Mouse (Mus musculus): Measurements from ENCODE around the gene Gm28539. TPM values are rescaled to one million over a fixed set of nuclear protein-coding genes. Genes with fewer than 3 reads are reported as not detected.
A peak's percentile ranks its signal among the peaks of the same experiment; 100 is the strongest.

Gene Gm28539
- total and polyA plus RNA-seq, 3 experiments = not detected

GRCm38 (mm10) chr16:18876442-18877308 lies 40.3 kb downstream of the Gm28539 start, which contains the start of the genes Mrpl40 and Hira:
Gene Mrpl40 (minus strand): TSS chr16:18876862.
Gene Hira (plus strand): TSS chr16:18877037.
- TF ChIP-seq GATA1 (IDR thresholded peaks at IDR 0.05; ENCODE audit: borderline replicate concordance, low read length) = no peak
- no peak for TF ChIP-seq CTCF (IDR thresholded peaks at IDR 0.05; ENCODE audit: low read depth, low read length)
- TF ChIP-seq POLR2AphosphoS5 (IDR thresholded peaks at IDR 0.05; ENCODE audit: insufficient replicate concordance, low read depth, low read length) = no peak
- no peak for TF ChIP-seq TAL1 (conservative IDR thresholded peaks at IDR 0.05; ENCODE audit: low read depth, low read length)
- TF ChIP-seq GATA2 (IDR thresholded peaks at IDR 0.05; ENCODE audit: borderline replicate concordance, low read depth, low read length) = no peak
- H3K9me3 ChIP-seq (replicated peaks) = no peaks in the 10 kb centered on the region
- DNase-seq (ENCODE audit: low spot score) (peak; percentile 83), ATAC-seq (ENCODE audit: extremely low read depth, insufficient number of reproducible peaks, low FRiP score, poor library complexity, severe bottlenecking) (peak; percentile 84)
- H3K4me3 ChIP-seq (ENCODE audit: low read depth, low read length) = peak within 1 kb of the TSS; percentile 99
- peaks cover 38% of the 10 kb centered on the region for H3K4me1 ChIP-seq (ENCODE audit: insufficient read depth, low read depth, low read length)
- no peaks in the 10 kb centered on the region for H3K27me3 ChIP-seq (ENCODE audit: insufficient read depth, low read length)
- H3K36me3 ChIP-seq (replicated peaks) = peaks cover 62% of the 10 kb centered on the region

DNA sequence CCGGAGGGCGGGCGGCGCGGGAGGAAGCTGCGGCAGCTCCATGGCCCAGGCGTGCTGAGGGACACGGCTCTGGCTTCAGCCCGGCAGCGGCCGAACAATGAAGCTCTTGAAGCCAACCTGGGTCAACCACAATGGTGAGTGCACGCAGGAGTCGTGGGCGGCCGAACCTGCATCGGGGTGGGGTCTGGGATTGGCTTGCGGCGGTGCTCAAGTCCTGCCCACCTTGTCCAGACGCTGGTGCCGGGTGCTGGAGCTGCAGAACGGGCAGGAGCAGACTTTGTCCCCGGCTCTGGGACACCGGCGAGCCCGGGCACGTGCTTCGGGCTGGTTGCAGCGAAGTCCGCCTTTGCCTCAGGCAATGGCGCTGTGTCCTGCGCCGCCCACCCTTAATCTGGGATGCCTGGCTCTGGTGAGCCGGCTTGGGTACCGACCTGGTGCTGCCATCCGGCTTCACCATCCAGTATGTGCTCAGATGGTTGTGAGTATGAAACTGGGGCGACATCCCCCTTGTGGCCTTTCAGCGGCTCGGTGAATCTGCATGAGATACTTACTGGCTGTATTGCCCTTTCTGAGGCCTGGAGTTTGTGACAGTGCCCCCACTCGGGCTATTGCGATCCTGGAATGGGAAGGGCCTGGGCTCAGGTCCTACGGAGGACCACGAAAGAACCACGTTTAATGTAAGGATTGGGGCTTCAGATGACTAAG lies 41.2 kb downstream of the Gm28539 start:
- Histone ChIP-seq H3K4me3 (ENCODE audit: low read depth, low read length) (peak overlapping the region; percentile 99), H3K9me3 (replicated peaks) (no peaks in the 10 kb centered on the region), H3K36me3 (replicated peaks) (peaks cover 62% of the 10 kb centered on the region), H3K27me3 (ENCODE audit: insufficient read depth, low read length) (no peaks in the 10 kb centered on the region), H3K4me1 (ENCODE audit: insufficient read depth, low read depth, low read length) (peaks cover 38% of the 10 kb centered on the region)
- DNase-seq (ENCODE audit: low spot score) (peak; percentile 44), ATAC-seq (ENCODE audit: extremely low read depth, insufficient number of reproducible peaks, low FRiP score, poor library complexity, severe bottlenecking) (peak; percentile 43)
- TF ChIP-seq CTCF (IDR thresholded peaks at IDR 0.05; ENCODE audit: low read depth, low read length) = 0 out of 2 replicates have a peak, but pooled peaks have one; percentile 6
- TF ChIP-seq TAL1 (conservative IDR thresholded peaks at IDR 0.05; ENCODE audit: low read depth, low read length) = no peak
- no peak for TF ChIP-seq GATA2 (IDR thresholded peaks at IDR 0.05; ENCODE audit: borderline replicate concordance, low read depth, low read length)
- TF ChIP-seq GATA1 (IDR thresholded peaks at IDR 0.05; ENCODE audit: borderline replicate concordance, low read length) = no peak
- no peak for TF ChIP-seq POLR2AphosphoS5 (IDR thresholded peaks at IDR 0.05; ENCODE audit: insufficient replicate concordance, low read depth, low read length)

DNA sequence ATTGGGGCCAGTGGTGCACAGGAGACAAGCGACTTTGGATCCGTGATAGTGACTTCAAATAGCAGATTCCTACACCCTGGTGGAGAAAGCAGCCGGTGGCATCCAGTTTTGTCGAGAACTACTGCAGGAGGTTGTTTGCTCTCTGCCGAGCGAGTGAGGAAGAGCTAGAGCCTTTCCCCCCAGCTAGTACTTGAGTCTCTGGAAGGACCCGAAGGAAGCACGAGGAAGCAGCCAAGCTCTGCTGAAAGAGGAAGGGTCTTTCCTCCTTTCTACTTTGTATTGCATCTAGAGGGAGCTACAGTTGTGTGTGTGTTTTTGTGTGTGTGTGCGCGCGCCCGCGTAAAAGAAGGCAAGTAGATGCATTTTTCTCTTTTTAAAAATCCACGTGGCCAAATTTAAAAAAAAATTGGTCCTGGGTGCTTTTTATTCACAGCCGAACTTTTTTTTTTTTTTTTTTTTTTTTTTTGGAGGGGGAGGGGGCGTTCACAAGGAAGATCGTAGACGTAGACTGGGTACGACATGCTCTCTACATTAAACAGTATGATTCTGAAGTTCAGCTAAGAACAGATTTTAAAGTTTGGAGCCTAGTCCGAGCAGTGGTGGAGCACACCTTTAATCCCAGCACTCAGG lies 41.8 kb downstream of the Gm28539 start:
- no peak for ATAC-seq (ENCODE audit: extremely low read depth, insufficient number of reproducible peaks, low FRiP score, poor library complexity, severe bottlenecking)
- no peak for DNase-seq (ENCODE audit: low spot score)
- peaks cover 38% of the 10 kb centered on the region for H3K4me1 ChIP-seq (ENCODE audit: insufficient read depth, low read depth, low read length)
- H3K9me3 ChIP-seq (replicated peaks) = no peaks in the 10 kb centered on the region
- peaks cover 62% of the 10 kb centered on the region for H3K36me3 ChIP-seq (replicated peaks)
- H3K27me3 ChIP-seq (ENCODE audit: insufficient read depth, low read length) = no peaks in the 10 kb centered on the region
- TF ChIP-seq POLR2AphosphoS5 (IDR thresholded peaks at IDR 0.05; ENCODE audit: insufficient replicate concordance, low read depth, low read length) (no peak), CTCF (IDR thresholded peaks at IDR 0.05; ENCODE audit: low read depth, low read length) (no peak), GATA2 (IDR thresholded peaks at IDR 0.05; ENCODE audit: borderline replicate concordance, low read depth, low read length) (no peak)
- H3K4me3 ChIP-seq (ENCODE audit: low read depth, low read length) = peak overlapping the region; percentile 99

- TF ChIP-seq GATA1 (IDR thresholded peaks at IDR 0.05; ENCODE audit: borderline replicate concordance, low read length) (no peak), GATA2 (IDR thresholded peaks at IDR 0.05; ENCODE audit: borderline replicate concordance, low read depth, low read length) (no peak), CTCF (IDR thresholded peaks at IDR 0.05; ENCODE audit: low read depth, low read length) (no peak)
- H3K9me3 ChIP-seq (replicated peaks) = no peaks in the 10 kb centered on the region
- peaks cover 80% of the 10 kb centered on the region for H3K36me3 ChIP-seq (replicated peaks)
- H3K4me1 ChIP-seq (ENCODE audit: insufficient read depth, low read depth, low read length) = peaks cover 23% of the 10 kb centered on the region
- no peaks in the 10 kb centered on the region for H3K27me3 ChIP-seq (ENCODE audit: insufficient read depth, low read length)
- DNase-seq (ENCODE audit: low spot score) = no peak
- no peak for ATAC-seq (ENCODE audit: extremely low read depth, insufficient number of reproducible peaks, low FRiP score, poor library complexity, severe bottlenecking)
- no peak overlapping the region for H3K4me3 ChIP-seq (ENCODE audit: low read depth, low read length)
Observed at GRCm38 (mm10) chr16:18884044-18884443, 47.7 kb downstream of the Gm28539 start.

DNA sequence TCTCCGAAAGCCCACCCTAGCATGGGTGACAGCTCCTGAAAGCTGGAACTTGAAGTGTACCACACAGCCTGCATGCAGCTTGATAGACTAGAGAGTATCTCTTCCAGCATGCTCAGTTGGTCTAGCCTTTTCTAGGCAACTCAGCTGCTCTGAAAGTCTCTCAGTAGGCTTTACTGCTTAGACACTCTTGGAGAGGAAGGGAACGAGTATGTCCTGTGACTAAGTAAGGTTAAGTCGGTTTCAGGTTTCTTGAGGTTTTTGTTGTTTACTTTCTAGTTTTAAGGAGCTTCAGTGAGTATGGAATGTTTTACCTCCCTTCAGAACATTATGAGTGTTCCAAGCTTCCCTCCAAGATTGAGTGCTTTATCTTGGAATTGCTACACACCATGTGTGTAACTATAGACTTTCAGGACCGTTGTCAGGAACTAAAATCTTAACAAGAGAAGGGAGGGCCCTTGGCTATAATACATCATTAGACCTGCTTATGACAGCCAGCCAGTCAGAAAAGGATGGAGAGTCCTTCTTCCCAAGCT lies 57.5 kb downstream of the Gm28539 start:
- TF ChIP-seq GATA1 (IDR thresholded peaks at IDR 0.05; ENCODE audit: borderline replicate concordance, low read length) (no peak), TAL1 (conservative IDR thresholded peaks at IDR 0.05; ENCODE audit: low read depth, low read length) (no peak), CTCF (IDR thresholded peaks at IDR 0.05; ENCODE audit: low read depth, low read length) (no peak), POLR2AphosphoS5 (IDR thresholded peaks at IDR 0.05; ENCODE audit: insufficient replicate concordance, low read depth, low read length) (no peak), GATA2 (IDR thresholded peaks at IDR 0.05; ENCODE audit: borderline replicate concordance, low read depth, low read length) (no peak)
- ATAC-seq (ENCODE audit: extremely low read depth, insufficient number of reproducible peaks, low FRiP score, poor library complexity, severe bottlenecking) = no peak
- no peak for DNase-seq (ENCODE audit: low spot score)
- Histone ChIP-seq H3K4me3 (ENCODE audit: low read depth, low read length) (no peak overlapping the region), H3K4me1 (ENCODE audit: insufficient read depth, low read depth, low read length) (peaks cover 63% of the 10 kb centered on the region), H3K9me3 (replicated peaks) (no peaks in the 10 kb centered on the region), H3K36me3 (replicated peaks) (peaks cover 69% of the 10 kb centered on the region), H3K27me3 (ENCODE audit: insufficient read depth, low read length) (no peaks in the 10 kb centered on the region)

Data from G1E (cell line).